Mouse (Mus musculus): ENCODE results near the gene Rnaseh2b.

GRCm38 (mm10) chr14:62389729-62390536, 97.5 kb downstream of the Rnaseh2b start:
- TF ChIP-seq CTCF (IDR thresholded peaks at IDR 0.05; ENCODE audit: control insufficient read depth, insufficient read depth, insufficient read length) (no peak), MYOG (IDR thresholded peaks at IDR 0.05; ENCODE audit: control insufficient read depth, extremely low read depth, insufficient read length) (no peak), MAX (IDR thresholded peaks at IDR 0.05) (no peak), USF1 (IDR thresholded peaks at IDR 0.05; ENCODE audit: low read depth) (no peak)

All from C2C12 (cell line).